Mouse (Mus musculus) heart, embryonic 12.5 days (tissue): Measurements from ENCODE around the gene Skint2. TPM values are rescaled to one million over a fixed set of nuclear protein-coding genes. Genes with fewer than 3 reads are reported as not detected.

Experiments used
- ATAC-seq: fragments of 200-750 bp; cut with Nextera tagmentation; 2 replicates; pipeline ENCODE4 v1.8.0; 2017; ENCODE audit warnings: moderate TSS enrichment, moderate library complexity; ENCODE audit not compliant: insufficient number of reproducible peaks, low FRiP score
- H3K27ac ChIP-seq: fragments of 300-500 bp; sonication (generic); 2 replicates; pipeline ENCODE4 v1.5.1; 2016; ENCODE audit warnings: mild to moderate bottlenecking, moderate library complexity; ENCODE audit not compliant: poor library complexity, severe bottlenecking
- H3K27me3 ChIP-seq: fragments of 300-500 bp; sonication (generic); replicated peaks from 2 replicates; pipeline ENCODE4 v1.6.1; 2016; ENCODE audit warnings: mild to moderate bottlenecking, moderate library complexity
- H3K36me3 ChIP-seq: fragments of 300-500 bp; sonication (generic); 2 replicates; pipeline ENCODE4 v1.6.1; 2016; ENCODE audit warnings: mild to moderate bottlenecking, moderate library complexity
- H3K4me1 ChIP-seq: fragments of 300-500 bp; sonication (generic); replicated peaks from 2 replicates; pipeline ENCODE4 v1.6.1; 2016; ENCODE audit warnings: mild to moderate bottlenecking
- H3K4me2 ChIP-seq: fragments of 300-500 bp; sonication (generic); 2 replicates; pipeline ENCODE4 v1.6.1; 2016; ENCODE audit warnings: mild to moderate bottlenecking, moderate library complexity
- H3K4me3 ChIP-seq: fragments of 300-500 bp; sonication (generic); 2 replicates; pipeline ENCODE4 v1.5.1; 2016; ENCODE audit warnings: mild to moderate bottlenecking
- H3K9ac ChIP-seq: fragments of 300-500 bp; sonication (generic); 2 replicates; pipeline ENCODE4 v1.6.1; 2016; ENCODE audit warnings: mild to moderate bottlenecking, moderate library complexity
- H3K9me3 ChIP-seq: fragments of 300-500 bp; sonication (generic); replicated peaks from 2 replicates; pipeline ENCODE4 v1.6.1; 2016; ENCODE audit warnings: mild to moderate bottlenecking, moderate library complexity
- WGBS: fragments of 180-500 bp; shearing (Covaris S2); methylation state at CpG from one replicate; pipeline ENCODE4 v1.1.7; 2016; 5-methylcytosine and 5-hydroxymethylcytosine counted together
- polyA plus RNA-seq: library from polyadenylated mRNA; unstranded; fragments of >200 nt; fragmentation: Nextera tagmentation; extraction: Ambion mirVana; gene quantifications from 2 replicates; pipeline ENCODE4 v1.2.1, GENCODE M21; 2016

Gene Skint2
- polyA plus RNA-seq = not detected in 2 replicates

DNA sequence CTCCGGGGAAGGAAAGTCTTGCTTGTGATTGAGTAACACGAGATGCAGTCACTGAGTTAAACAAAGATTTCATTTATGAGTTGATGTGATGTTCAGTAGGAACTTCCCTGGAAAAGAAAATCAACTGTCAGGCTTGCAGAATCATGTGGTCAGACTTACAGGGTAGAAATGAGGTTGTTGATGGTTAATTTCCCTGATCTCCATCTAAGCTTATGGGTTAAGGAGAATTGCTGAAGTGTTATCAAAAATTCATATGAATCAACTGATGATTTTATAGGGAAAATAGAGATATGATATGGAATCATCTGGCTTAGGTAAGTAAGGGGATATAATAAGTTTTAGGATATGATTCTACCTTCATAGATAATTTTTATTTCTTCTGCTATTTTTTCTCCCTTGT, at the start of gene Skint2:
Gene Skint2, plus strand, starts transcription at position 301 of the 400 bp plus-strand sequence.
- WGBS = 67% methylated on average over 2 of the region's 2 CpGs

More for the DNA sequence above, at the start of gene Skint2:
- H3K27ac ChIP-seq = no peak within 1 kb of the TSS
- H3K4me2 ChIP-seq = no peak within 1 kb of the TSS
- H3K9me3 ChIP-seq = no peaks in the 10 kb centered on the region
- no peaks in the 10 kb centered on the region for H3K36me3 ChIP-seq
- no peak within 1 kb of the TSS for H3K9ac ChIP-seq
- no peak for ATAC-seq
- no peaks in the 10 kb centered on the region for H3K27me3 ChIP-seq
- H3K4me3 ChIP-seq = no peak within 1 kb of the TSS
- no peaks in the 10 kb centered on the region for H3K4me1 ChIP-seq

Other genes starting within 250 kb of the Skint2 start
- not detected in 2 replicates for gene Skint9, start 123.2 kb upstream of the Skint2 start, polyA plus RNA-seq
- not detected in 2 replicates for gene Skint10, start 217.7 kb downstream of the Skint2 start, polyA plus RNA-seq